Mouse (Mus musculus) neutrophil, adult 65 days (primary cell): ENCODE measurements around the gene Pim1. TPM values are rescaled to one million over a fixed set of nuclear protein-coding genes. Genes with fewer than 3 reads are reported as not detected.

Experiments used
- total RNA-seq: library from RNA; stranded (reverse); gene quantifications from 2 replicates; pipeline ENCODE4 v1.2.4, GENCODE M21; 2023

The Pim1 gene
- 666 and 694 TPM in 2 replicates for total RNA-seq

DNA sequence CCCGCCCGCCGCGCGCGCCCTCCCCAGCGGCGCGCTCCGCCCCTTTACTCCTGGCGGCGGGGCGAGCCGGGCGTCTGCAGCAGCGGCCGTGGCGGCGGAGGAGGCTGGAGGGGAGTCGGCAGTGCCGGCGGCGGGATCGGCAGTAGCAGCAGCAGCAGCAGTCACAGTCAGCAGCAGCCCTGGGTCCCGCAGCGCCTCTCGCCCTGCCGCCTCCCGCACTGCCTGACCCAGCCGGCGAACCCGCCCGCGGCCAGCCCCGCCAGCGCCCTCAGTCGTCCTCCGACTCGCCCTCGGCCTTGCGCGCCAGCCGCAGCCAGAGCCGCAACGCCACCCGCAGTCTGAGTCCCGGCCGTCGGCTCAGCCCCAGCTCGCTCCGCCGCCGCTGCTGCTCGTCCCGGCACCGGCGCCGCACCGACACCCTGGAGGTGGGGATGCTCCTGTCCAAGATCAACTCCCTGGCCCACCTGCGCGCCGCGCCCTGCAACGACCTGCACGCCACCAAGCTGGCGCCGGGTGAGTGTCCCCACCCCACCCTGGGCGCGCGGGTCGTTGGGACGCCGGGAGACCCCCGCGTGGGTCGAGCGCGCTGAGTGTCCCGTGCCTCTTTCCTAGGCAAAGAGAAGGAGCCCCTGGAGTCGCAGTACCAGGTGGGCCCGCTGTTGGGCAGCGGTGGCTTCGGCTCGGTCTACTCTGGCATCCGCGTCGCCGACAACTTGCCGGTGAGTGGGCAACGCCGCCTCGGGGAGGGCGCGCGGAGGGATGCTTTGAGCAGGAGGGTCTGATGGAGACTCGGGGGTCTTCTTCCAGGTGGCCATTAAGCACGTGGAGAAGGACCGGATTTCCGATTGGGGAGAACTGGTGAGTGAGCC is at the start of gene Pim1:
Pim1 (plus strand) TSS at position 41 of the 869 bp plus-strand sequence.

Other genes starting within 250 kb of the Pim1 start
- 15.7 and 16.0 TPM in 2 replicates for gene Ppil1, start 226.6 kb upstream of the Pim1 start, total RNA-seq
- 73.1 and 79.3 TPM in 2 replicates for gene BC004004, start 222.0 kb upstream of the Pim1 start, total RNA-seq
- gene Pi16, start 173.1 kb upstream of the Pim1 start, total RNA-seq, result 230 and 242 TPM in 2 replicates
- 77.2 and 93.1 TPM in 2 replicates for gene Mtch1, start 142.8 kb upstream of the Pim1 start, total RNA-seq
- gene Fgd2, start 129.8 kb upstream of the Pim1 start, total RNA-seq, result 25.0 and 41.1 TPM in 2 replicates
- gene Gm17657, start 58.9 kb downstream of the Pim1 start, total RNA-seq, result not detected in 2 replicates
- 12.8 and 13.5 TPM in 2 replicates for gene Tbc1d22b, start 59.0 kb downstream of the Pim1 start, total RNA-seq
- gene Tmem217, start 61.6 kb downstream of the Pim1 start, total RNA-seq, result not detected in 2 replicates
- 42.3 and 53.0 TPM in 2 replicates for gene Rnf8, start 124.0 kb downstream of the Pim1 start, total RNA-seq
- gene Gm28043, start 124.1 kb downstream of the Pim1 start, total RNA-seq, result 9.9 and 14.1 TPM in 2 replicates
- 260 and 305 TPM in 2 replicates for gene Cmtr1, start 169.8 kb downstream of the Pim1 start, total RNA-seq
- 9.1 and 15.0 TPM in 2 replicates for gene Ccdc167, start 226.3 kb downstream of the Pim1 start, total RNA-seq